Mouse (Mus musculus): ENCODE data around the gene Rbfox1.

Rbfox1 gene

GRCm38 (mm10) chr16:7145505-7145904, 1260.3 kb downstream of the Rbfox1 start:
- DNase-seq (ENCODE audit: low read depth, low spot score) = no peak

GRCm38 (mm10) chr16:7146454-7146853, 1261.3 kb downstream of the Rbfox1 start:
- DNase-seq (ENCODE audit: low read depth, low spot score) = no peak

- no peak for DNase-seq (ENCODE audit: low read depth, low spot score)
These were observed 1262.7 kb downstream of the Rbfox1 start for GRCm38 (mm10) chr16:7147884-7148283.

GRCm38 (mm10) chr16:7149106-7149899, 1264.1 kb downstream of the Rbfox1 start:
- no peak for DNase-seq (ENCODE audit: low read depth, low spot score)

GRCm38 (mm10) chr16:7150201-7150791, 1265.1 kb downstream of the Rbfox1 start:
- no peak for DNase-seq (ENCODE audit: low read depth, low spot score)

- DNase-seq (ENCODE audit: low read depth, low spot score) = no peak
These were observed 1267.2 kb downstream of the Rbfox1 start for GRCm38 (mm10) chr16:7152401-7152800.

GRCm38 (mm10) chr16:7154671-7155070, 1269.5 kb downstream of the Rbfox1 start:
- DNase-seq (ENCODE audit: low read depth, low spot score) = no peak

- DNase-seq (ENCODE audit: low read depth, low spot score) = no peak
These were observed 1274.0 kb downstream of the Rbfox1 start for GRCm38 (mm10) chr16:7158856-7159826.

- DNase-seq (ENCODE audit: low read depth, low spot score) = no peak
These were observed 1274.7 kb downstream of the Rbfox1 start for GRCm38 (mm10) chr16:7159827-7160217.

GRCm38 (mm10) chr16:7162168-7162567, 1277.0 kb downstream of the Rbfox1 start:
- DNase-seq (ENCODE audit: low read depth, low spot score) = no peak

- DNase-seq (ENCODE audit: low read depth, low spot score) = no peak
These were observed 1278.5 kb downstream of the Rbfox1 start for GRCm38 (mm10) chr16:7163688-7164087.

GRCm38 (mm10) chr16:7164153-7164737, 1279.1 kb downstream of the Rbfox1 start:
- no peak for DNase-seq (ENCODE audit: low read depth, low spot score)

- DNase-seq (ENCODE audit: low read depth, low spot score) = no peak
These were observed 1290.8 kb downstream of the Rbfox1 start for GRCm38 (mm10) chr16:7175960-7176359.

GRCm38 (mm10) chr16:7187788-7188187, 1302.6 kb downstream of the Rbfox1 start:
- DNase-seq (ENCODE audit: low read depth, low spot score) = no peak

- DNase-seq (ENCODE audit: low read depth, low spot score) = no peak
These were observed 1308.4 kb downstream of the Rbfox1 start for GRCm38 (mm10) chr16:7193535-7193934.

GRCm38 (mm10) chr16:7197953-7198352, 1312.8 kb downstream of the Rbfox1 start:
- no peak for DNase-seq (ENCODE audit: low read depth, low spot score)

GRCm38 (mm10) chr16:7200239-7200638, 1315.1 kb downstream of the Rbfox1 start:
- no peak for DNase-seq (ENCODE audit: low read depth, low spot score)

GRCm38 (mm10) chr16:7201816-7202215, 1316.7 kb downstream of the Rbfox1 start:
- DNase-seq (ENCODE audit: low read depth, low spot score) = no peak

GRCm38 (mm10) chr16:7206116-7206900, 1321.2 kb downstream of the Rbfox1 start:
- DNase-seq (ENCODE audit: low read depth, low spot score) = no peak

- no peak for DNase-seq (ENCODE audit: low read depth, low spot score)
These were observed 1322.4 kb downstream of the Rbfox1 start for GRCm38 (mm10) chr16:7207599-7207998.

GRCm38 (mm10) chr16:7212756-7213155, 1327.6 kb downstream of the Rbfox1 start:
- no peak for DNase-seq (ENCODE audit: low read depth, low spot score)

Measured in 3T3-L1 (cell line).